Mouse (Mus musculus): ENCODE measurements around the gene Mis12.

- no peak for TF ChIP-seq CTCF (IDR thresholded peaks at IDR 0.05; ENCODE audit: control insufficient read depth, insufficient read depth, insufficient replicate concordance, low read depth, low read length)
- TF ChIP-seq POLR2A (IDR thresholded peaks at IDR 0.05; ENCODE audit: control insufficient read depth, low read depth, low read length), result no peak
These were observed 12.4 kb upstream of the Mis12 start for GRCm38 (mm10) chr11:71007026-71007425.

Data from testis, adult 2 months (tissue).